Mouse (Mus musculus): ENCODE results near the gene Pkd1.

The Pkd1 gene

GRCm38 (mm10) chr17:24608370-24608769 is 58.7 kb downstream of the Pkd1 start:
- no peak for DNase-seq (ENCODE audit: low read depth, low spot score)

GRCm38 (mm10) chr17:24608874-24609273 is 59.2 kb downstream of the Pkd1 start:
- DNase-seq (ENCODE audit: low read depth, low spot score) = no peak

GRCm38 (mm10) chr17:24610711-24611110 is 61.1 kb downstream of the Pkd1 start:
- DNase-seq (ENCODE audit: low read depth, low spot score) = no peak

- no peak for DNase-seq (ENCODE audit: low read depth, low spot score)
These were observed 68.0 kb downstream of the Pkd1 start for GRCm38 (mm10) chr17:24617561-24618194.

- no peak for DNase-seq (ENCODE audit: low read depth, low spot score)
These were observed 75.8 kb downstream of the Pkd1 start for GRCm38 (mm10) chr17:24625472-24625871.

- no peak for DNase-seq (ENCODE audit: low read depth, low spot score)
These were observed 79.0 kb downstream of the Pkd1 start for GRCm38 (mm10) chr17:24628646-24629045.

- DNase-seq (ENCODE audit: low read depth, low spot score) = no peak
These were observed 80.4 kb downstream of the Pkd1 start for GRCm38 (mm10) chr17:24630072-24630471.

- peak; percentile 79 for DNase-seq (ENCODE audit: low read depth, low spot score)
These were observed 82.7 kb downstream of the Pkd1 start, which contains the start of the genes Tsc2 and Nthl1 for GRCm38 (mm10) chr17:24632167-24632812. TSS of gene Tsc2 (minus strand) at chr17:24632630. TSS of gene Nthl1 (plus strand) at chr17:24632680.

GRCm38 (mm10) chr17:24632813-24633449 is 83.3 kb downstream of the Pkd1 start:
- DNase-seq (ENCODE audit: low read depth, low spot score) = no peak

- DNase-seq (ENCODE audit: low read depth, low spot score) = no peak
These were observed 84.2 kb downstream of the Pkd1 start for GRCm38 (mm10) chr17:24633831-24634230.

- no peak for DNase-seq (ENCODE audit: low read depth, low spot score)
These were observed 85.4 kb downstream of the Pkd1 start for GRCm38 (mm10) chr17:24635024-24635423.

- DNase-seq (ENCODE audit: low read depth, low spot score) = no peak
These were observed 86.1 kb downstream of the Pkd1 start for GRCm38 (mm10) chr17:24635694-24636093.

- DNase-seq (ENCODE audit: low read depth, low spot score) = no peak
These were observed 87.3 kb downstream of the Pkd1 start for GRCm38 (mm10) chr17:24636781-24637481.

- no peak for DNase-seq (ENCODE audit: low read depth, low spot score)
These were observed 88.6 kb downstream of the Pkd1 start for GRCm38 (mm10) chr17:24638214-24638613.

- no peak for DNase-seq (ENCODE audit: low read depth, low spot score)
These were observed 89.2 kb downstream of the Pkd1 start for GRCm38 (mm10) chr17:24638840-24639239.

GRCm38 (mm10) chr17:24639571-24639988 is 89.9 kb downstream of the Pkd1 start:
- no peak for DNase-seq (ENCODE audit: low read depth, low spot score)

GRCm38 (mm10) chr17:24640119-24640518 is 90.5 kb downstream of the Pkd1 start:
- DNase-seq (ENCODE audit: low read depth, low spot score) = no peak

GRCm38 (mm10) chr17:24640581-24640980 is 90.9 kb downstream of the Pkd1 start:
- no peak for DNase-seq (ENCODE audit: low read depth, low spot score)

- DNase-seq (ENCODE audit: low read depth, low spot score) = no peak
These were observed 92.3 kb downstream of the Pkd1 start for GRCm38 (mm10) chr17:24641944-24642343.

- no peak for DNase-seq (ENCODE audit: low read depth, low spot score)
These were observed 93.2 kb downstream of the Pkd1 start for GRCm38 (mm10) chr17:24642791-24643343.

- DNase-seq (ENCODE audit: low read depth, low spot score) = no peak
These were observed 94.5 kb downstream of the Pkd1 start for GRCm38 (mm10) chr17:24644030-24644715.
